Mouse (Mus musculus): ENCODE data around the gene Homez. TPM values are rescaled to one million over a fixed set of nuclear protein-coding genes. Genes with fewer than 3 reads are reported as not detected.

Gene Homez
- 14.8 and 19.0 TPM in 2 replicates for total RNA-seq (2021)
- long read RNA-seq, partial matches to known transcripts: 0 of 1 reads
- long read RNA-seq, other reads (novel, unspliced or antisense): 1 of 1 reads

GRCm38 (mm10) chr14:54870861-54871260, at the start of gene Homez:
Homez (minus strand) TSS chr14:54870961.
- DNase-seq: no peak

DNA sequence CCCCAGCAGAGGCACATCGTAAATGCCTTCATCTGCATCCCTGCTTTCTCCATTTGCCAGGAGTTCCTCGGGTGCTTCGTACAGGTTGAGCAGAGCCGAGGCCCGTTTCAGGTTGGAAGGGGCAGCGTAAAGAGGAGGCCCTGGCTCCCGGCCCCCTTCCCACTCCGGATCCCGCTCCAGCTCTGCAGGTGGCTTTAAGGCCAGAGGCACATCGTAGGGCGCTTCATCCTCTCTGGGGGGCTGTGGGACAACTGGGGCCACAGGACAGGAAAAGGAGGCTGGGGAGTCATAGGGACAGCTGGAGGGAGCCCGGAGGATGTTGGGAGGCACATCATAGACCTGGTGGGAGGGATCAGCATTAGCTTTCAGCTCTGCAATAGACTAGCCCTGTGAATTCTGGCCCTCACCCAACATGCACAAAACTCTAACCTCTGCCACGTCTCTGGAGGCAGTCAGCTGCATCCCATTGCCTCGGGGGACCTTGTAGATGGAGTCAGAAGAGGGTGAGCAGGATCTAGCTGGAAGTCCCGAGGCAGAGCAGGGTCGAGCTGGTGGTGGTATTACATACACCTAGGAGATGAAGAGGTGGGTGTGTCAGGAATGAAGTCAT, 49.4 kb upstream of the Homez start:
- no peak for DNase-seq

DNA sequence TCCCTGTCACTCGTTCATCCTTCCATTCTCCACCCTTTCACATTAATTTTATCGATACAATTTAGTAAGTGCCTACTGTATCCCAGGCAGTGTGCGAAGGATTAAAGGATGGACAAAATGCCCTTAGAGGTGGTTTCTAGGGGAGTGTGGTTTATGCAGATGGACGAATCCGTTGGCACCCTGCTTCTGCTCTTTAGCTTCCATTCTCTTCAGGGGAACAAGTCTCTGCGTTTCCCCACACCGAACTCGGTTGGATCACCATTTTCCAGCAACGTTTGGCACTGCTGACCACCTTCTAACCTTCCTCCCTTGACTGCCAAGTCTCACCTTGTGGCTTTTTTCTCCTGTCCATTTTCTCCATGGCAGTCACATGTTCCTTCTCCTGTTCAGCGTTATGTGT, 42.6 kb upstream of the Homez start:
- no peak for DNase-seq

DNA sequence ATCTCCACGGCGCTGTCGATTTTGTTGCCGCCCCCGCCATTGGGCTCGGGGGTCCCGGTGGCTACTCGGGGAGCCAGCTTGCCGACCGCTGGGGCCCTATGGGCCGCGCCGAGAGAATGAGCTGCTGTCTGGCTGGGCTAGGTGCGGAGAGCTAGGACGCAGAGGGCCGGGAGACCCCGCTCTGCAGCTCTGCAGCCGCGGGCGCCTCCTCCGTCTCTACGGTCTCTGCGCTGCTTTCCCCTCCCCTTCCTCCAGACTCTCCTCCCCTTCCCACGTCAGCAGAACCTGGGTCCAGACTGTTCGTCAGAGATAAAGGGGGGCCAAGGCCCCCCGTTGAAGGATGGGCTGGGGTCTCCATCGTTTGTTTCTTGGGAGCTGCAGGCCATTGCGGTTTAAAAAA, 42.1 kb upstream of the Homez start, which contains the start of gene Slc22a17:
Gene Slc22a17 (minus strand): TSS at position 247 of the 400 bp plus-strand sequence.
- peak; percentile 68 for DNase-seq

- DNase-seq: peak; percentile 23
These were observed 41.5 kb upstream of the Homez start for GRCm38 (mm10) chr14:54912109-54912850.

- DNase-seq: no peak
These were observed 37.9 kb upstream of the Homez start for GRCm38 (mm10) chr14:54908682-54909081.

DNA sequence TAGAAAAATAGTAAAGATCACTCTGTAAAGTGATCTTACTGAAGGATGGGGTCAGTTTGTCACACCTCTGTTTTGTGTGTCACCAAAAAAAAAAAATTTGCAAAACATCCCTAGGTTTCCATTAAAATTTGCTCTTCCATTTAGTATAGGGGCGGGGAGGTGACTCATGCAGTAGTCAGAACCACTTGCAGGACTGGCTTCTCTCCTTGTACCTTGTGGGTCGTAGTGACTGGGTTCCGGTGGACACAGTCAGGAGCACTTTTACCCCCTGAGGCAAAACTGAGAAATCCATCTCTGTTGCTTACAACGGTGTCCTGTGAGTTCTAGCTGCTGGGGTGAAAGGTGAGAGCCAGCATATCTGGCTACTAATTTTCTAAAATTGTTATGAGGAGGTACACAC, 32.9 kb upstream of the Homez start:
- no peak for DNase-seq

GRCm38 (mm10) chr14:54900383-54900782, 29.6 kb upstream of the Homez start:
- peak; percentile 42 for DNase-seq

- no peak for DNase-seq
These were observed 26.7 kb upstream of the Homez start for GRCm38 (mm10) chr14:54897445-54897844.

DNA sequence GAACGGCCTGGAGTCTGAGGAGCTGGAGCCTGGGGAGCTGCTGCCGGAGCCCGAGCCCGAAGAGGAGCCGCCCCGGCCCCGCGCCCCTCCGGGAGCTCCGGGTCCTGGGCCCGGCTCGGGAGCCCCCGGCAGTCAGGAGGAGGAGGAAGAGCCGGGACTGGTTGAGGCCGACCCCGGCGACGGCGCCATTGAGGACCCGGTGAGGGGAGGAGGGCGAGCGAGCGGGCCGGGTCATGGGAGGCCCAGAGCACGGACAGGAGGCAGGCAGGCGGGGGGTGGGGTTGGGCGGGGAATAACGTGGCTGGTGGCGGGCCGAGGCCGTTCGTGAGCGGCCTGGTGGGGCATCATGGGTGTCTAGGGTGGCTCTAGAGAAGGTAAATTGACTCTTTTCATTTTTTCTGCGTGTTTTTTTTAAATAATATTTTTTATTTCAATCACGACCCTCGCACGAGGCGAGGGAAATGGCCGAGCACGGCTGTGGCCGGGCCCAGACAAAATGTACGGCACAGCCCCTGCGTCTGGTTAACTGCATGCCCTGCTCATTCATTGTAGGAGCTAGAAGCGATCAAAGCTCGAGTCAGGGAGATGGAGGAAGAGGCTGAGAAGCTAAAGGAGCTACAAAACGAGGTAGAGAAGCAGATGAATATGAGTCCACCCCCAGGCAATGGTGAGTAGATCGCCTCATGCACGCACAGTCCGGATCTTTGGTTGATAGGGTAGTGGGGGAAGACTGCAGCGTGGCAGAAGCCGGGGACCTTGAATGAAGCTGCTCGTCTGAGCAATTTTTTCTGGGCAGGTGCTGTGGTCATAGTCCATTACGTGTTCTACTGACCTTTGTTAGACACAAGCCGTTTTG, 23.8 kb upstream of the Homez start:
- DNase-seq: peak; percentile 78

DNA sequence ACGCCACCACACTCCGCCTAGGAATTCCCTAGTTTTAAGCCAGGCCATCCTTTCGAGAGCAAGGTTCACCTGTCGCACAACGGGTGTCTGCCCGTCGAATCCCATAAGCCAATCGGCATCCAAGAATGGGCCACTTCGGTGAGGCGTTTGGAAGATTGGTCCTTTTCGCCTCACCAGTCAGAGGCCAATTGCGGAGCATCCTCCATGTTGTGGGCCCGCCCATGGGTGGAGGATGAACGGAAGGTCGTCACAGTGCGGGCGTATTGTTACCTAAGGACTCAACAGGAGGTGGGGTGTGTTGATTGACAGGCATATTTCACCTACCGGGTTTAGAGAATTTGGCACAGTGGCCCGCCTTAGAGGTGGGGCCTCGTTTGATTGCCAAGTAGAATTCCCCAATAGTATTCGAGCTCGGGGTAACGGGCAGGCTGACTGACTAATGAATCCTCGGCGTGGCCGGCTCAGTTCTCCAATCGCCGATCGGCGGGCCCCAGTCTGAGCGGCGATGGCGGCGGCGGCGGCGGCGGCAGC, 23.0 kb upstream of the Homez start:
- DNase-seq: peak; percentile 93

- DNase-seq: no peak
These were observed 21.4 kb upstream of the Homez start, which contains the start of gene Pabpn1 for GRCm38 (mm10) chr14:54892200-54892599. Pabpn1 (plus strand) TSS chr14:54892500.

GRCm38 (mm10) chr14:54885309-54885708, 14.5 kb upstream of the Homez start:
- no peak for DNase-seq

- no peak for DNase-seq
These were observed 13.4 kb upstream of the Homez start for GRCm38 (mm10) chr14:54884022-54884712.

DNA sequence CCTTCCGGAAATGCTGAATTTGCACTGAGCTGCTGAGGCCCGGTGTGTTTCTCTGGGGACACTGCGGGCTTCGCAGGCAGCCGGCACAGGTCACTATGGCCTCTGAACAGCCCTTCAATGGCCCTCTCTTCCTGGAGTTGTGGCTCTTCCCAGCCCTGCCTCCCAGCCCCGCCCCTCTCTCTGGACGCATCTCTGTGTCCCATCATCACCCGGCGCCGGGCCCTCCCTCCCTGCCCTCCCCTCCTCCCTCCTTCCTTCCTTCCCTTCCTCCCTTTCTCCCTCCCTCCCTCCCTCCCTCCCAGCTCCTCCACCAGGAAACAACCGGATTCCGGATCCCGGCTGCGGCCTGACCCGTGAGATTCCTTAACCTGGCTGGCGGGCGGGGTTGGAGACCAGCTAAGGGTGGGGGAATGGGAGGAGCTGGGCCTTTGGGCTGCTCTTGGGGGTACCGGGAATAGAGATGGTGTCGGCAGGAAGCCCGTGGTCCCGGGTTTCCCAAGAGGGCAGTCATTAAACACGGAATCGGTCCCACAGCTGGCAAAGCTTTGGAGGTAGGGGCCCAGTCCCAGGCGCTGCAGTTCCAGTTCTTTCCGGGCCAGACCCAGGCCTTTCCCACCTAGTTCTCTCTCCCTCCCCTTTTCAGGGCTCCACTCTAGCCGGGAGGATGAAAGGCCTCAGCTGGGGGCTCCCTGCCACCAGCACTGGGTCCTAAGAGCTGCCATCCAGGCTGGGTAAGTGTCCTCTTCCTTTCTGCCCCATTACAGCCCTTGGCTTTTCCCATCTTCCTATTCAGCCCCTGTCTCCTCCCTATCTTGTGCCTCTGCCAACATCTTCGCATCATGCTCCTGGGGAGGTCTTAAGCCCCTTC, 12.6 kb upstream of the Homez start, which contains the start of the genes Bcl2l2 and Gm20521:
Gene Bcl2l2 (plus strand): TSS at position 224 of the 868 bp plus-strand sequence.
Gene Gm20521 (plus strand): TSS at position 288 of the 868 bp plus-strand sequence.
- peak; percentile 90 for DNase-seq

GRCm38 (mm10) chr14:54877048-54877715, 6.4 kb upstream of the Homez start, which contains the start of gene Ppp1r3e:
Ppp1r3e (minus strand) TSS chr14:54877550.
- DNase-seq: peak; percentile 80

DNA sequence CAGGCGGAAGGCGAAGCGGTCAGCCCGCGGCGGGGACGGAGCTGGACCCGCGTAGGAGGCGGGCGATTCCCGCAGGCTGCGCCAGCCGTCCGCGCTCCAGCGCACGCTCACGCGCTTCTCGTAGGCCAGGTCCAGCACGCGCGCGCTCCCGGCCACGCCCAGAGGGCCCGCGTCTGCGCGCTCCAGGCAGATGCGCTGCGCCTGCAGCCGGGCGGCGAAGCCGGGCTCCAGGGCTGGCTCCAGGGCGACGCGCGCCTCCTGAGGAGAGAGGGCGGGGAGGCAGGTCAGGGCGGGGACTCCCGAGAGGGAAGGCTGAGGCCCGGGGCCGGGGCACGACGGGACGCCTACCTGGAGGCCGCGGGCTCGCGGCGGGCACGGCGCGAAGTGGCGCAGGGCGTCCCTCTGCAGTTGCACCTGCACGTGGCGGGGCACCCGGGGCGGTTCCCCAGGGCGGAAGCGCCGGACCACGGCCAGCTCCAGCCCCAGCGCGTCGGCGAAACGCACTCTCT, 5.8 kb upstream of the Homez start:
- DNase-seq: peak; percentile 94

- no peak for DNase-seq
These were observed 5.2 kb upstream of the Homez start for GRCm38 (mm10) chr14:54875844-54876538.

- DNase-seq: no peak
These were observed 3.4 kb upstream of the Homez start for GRCm38 (mm10) chr14:54874165-54874564.
